Mouse (Mus musculus) brown adipose tissue, adult 24 weeks (tissue): Measurements from ENCODE around the gene Wipf1. TPM values are rescaled to one million over a fixed set of nuclear protein-coding genes. Genes with fewer than 3 reads are reported as not detected.
"Not testable (repeated sequence)": the region's sequence is repeated elsewhere in the genome, so short reads cannot be mapped to it uniquely, and the experiment has no call there.

Experiments
- H3K27ac ChIP-seq: fragments of 200-500 bp; replicated peaks from 2 replicates; pipeline ENCODE4 v1.5.1; 2012; ENCODE audit warnings: low read depth, mild to moderate bottlenecking, low read length
- H3K4me1 ChIP-seq: fragments of 200-500 bp; 2 replicates; pipeline ENCODE4 v1.6.1; 2012; ENCODE audit warnings: low read length, mixed read lengths; ENCODE audit not compliant: control insufficient read depth, insufficient read depth, insufficient read length
- H3K4me3 ChIP-seq: fragments of 200-500 bp; 2 replicates; pipeline ENCODE4 v1.5.1; 2012; ENCODE audit warnings: low read depth, mild to moderate bottlenecking, low read length, moderate library complexity; ENCODE audit not compliant: insufficient read depth
- polyA plus RNA-seq: library from polyadenylated mRNA; stranded (reverse); fragments of >200 nt; gene quantifications from 2 replicates; pipeline ENCODE4 v1.2.4, GENCODE M21; 2012; ENCODE audit not compliant: missing spikeins, insufficient read depth, insufficient read length

The Wipf1 gene
- polyA plus RNA-seq, 1 experiment: 8.0 TPM

DNA sequence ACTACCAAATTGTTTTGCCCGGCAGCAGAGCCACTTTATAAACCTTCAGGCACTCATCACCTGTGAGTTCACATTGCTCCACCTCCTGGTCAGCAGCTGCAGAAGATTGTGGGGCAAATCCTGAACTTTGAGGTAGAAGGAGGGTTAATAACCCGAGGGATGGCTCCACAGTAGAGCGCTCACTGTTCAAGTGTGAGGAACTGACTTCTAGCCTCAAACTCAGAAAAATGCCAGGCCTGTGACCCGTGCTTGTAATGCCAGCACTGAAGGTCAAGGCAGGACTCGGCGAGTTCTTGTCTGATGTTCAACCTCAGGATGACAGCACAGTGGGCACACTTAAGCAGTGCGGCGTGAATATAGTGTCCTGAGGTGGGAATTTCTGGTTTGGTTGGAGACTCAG is 28.4 kb upstream of the Wipf1 start:
- no peak overlapping the region for H3K27ac ChIP-seq
- peaks cover 9% of the 10 kb centered on the region for H3K4me1 ChIP-seq
- no peak overlapping the region for H3K4me3 ChIP-seq

DNA sequence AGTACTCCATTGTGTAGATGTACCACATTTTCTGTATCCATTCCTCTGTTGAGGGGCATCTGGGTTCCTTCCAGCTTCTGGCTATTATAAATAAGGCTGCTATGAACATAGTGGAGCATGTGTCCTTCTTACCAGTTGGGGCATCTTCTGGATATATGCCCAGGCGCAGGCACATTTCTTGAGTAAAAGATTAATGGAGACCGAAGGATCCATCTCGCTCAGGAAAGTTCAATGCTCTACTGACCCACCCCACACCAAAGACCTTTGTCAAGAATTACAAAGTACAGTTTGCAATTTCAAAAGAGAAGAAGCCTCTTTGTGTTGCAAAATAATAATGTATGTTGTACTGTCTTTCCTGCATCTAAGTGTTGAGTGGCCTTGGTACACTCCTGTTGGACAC is 27.5 kb upstream of the Wipf1 start:
- not testable (repeated sequence) for H3K4me3 ChIP-seq

DNA sequence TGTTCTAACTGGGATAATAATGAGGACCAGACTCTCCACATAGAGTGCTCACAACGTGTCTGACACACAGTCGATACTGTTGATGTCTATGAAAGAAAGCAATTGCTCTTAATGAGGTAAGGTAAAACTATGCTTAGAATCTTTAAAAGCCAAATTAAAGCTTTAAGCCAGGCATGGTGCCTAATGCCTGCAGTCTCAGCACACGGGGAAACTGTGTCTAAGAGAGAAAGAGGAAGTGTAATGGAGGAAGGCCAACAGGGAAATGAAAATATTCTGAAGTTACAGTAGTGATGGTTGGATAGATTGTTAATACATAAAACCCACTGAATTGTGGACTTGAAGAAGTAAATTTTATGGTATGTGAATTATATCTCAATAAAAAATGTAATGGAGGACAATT is 24.9 kb upstream of the Wipf1 start:
- no peak overlapping the region for H3K4me3 ChIP-seq
- no peak overlapping the region for H3K27ac ChIP-seq
- no peaks in the 10 kb centered on the region for H3K4me1 ChIP-seq

More for the DNA sequence above, 27.5 kb upstream of the Wipf1 start:
- H3K27ac ChIP-seq, H3K4me1 ChIP-seq: not testable (repeated sequence)

DNA sequence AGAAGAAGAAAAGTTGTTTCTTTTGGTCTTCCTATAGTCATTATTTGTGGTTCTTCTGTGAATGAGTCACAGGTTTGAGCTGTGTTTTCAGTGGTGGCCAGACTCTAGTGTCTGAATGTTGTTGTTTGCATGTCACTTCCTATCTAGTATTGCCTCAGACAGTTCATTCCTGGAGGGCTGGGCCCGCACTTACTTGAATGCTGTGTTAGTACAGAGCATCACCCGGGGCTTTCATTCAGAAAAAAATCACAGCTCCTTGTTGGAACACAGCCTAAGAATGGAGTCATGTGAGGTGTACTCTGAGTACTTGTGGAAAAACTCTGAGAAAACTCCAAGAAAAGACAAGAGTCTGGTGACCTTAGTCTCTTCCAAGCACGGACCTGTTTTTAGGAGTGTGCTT is 23.4 kb upstream of the Wipf1 start:
- Histone ChIP-seq H3K4me3 (no peak overlapping the region), H3K27ac (no peak overlapping the region), H3K4me1 (no peaks in the 10 kb centered on the region)

DNA sequence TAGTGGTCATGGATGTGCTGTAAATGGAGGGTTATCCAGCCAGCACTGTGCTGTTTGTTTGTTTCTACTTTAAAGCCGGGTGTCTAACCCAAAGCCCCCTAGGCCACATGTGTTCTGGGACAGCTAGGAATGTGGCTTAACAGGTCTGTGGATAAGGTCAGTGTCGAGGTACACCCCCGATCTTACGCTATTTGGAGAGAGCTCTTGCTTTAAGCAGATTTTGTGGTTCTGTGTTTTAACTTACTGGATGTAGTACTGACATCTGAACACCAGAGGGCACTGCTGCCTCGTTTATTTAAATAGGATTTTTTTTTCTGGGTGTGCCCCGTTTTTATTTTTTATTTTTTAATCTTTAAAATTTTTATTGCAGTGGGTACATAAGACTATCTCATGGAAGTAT is 21.2 kb upstream of the Wipf1 start:
- no peak overlapping the region for H3K27ac ChIP-seq
- no peak overlapping the region for H3K4me3 ChIP-seq
- peaks cover 3% of the 10 kb centered on the region; the same call in 1 of the 2 replicates for H3K4me1 ChIP-seq

DNA sequence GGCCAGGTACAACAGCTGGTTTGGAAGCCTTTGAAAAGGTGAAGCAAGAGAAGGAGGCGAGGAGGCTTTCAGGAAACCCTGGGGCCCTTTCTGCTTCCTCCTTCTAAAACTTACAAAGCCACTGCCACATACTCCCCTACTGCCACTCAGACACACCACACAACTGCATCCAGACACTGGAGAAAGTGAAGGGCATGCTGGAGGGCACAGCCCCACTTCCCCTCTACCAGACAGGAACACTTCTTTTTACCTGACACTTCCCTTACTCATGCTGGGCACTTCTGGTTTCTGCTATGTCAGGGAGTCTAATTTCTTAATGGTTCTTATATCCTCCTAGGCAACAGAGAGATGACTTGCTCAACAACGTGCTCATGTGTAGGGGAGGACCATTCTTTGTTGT is 19.0 kb upstream of the Wipf1 start:
- H3K4me1 ChIP-seq: peaks cover 3% of the 10 kb centered on the region; the same call in 1 of the 2 replicates
- H3K27ac ChIP-seq: no peak overlapping the region
- no peak overlapping the region for H3K4me3 ChIP-seq

DNA sequence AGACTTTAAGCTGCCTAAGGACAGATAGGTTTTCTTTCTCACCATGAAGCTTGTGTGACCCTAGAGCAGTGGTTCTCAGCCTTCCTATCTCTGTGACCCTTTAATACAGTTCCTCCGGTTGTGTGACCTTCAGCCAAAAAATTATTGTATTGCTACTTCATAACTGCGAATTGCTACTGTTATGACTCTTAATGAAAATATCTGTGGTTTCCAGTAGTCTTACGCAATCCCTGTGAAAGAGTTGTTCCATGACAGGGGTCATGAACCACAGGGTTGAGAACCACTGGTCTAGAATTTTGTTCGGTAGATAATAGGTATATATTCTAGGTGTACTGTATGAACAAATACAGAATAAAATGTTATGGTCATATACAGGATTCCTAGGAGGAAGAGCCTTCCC is 17.7 kb upstream of the Wipf1 start:
- Histone ChIP-seq H3K4me1 (peaks cover 3% of the 10 kb centered on the region; the same call in 1 of the 2 replicates), H3K4me3 (no peak overlapping the region), H3K27ac (no peak overlapping the region)

DNA sequence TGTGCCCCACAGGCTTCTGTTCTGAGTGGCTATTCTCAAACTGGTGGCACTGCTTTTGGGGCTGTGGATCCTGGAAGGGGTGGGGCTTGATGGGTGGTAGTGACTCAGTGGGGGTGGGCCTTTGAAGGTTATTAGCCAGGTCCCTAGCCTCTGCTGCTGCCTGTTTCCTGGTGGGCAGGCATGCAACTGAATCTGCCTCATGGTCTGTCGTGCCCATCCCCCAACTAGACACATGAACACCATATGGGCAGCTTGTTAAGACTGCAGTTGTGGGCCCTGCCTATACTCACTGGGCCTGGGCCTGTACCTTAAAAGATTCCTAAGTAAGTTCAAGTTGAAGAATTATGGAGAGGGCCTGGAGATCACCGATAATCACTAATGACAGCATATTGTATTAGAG is 16.0 kb upstream of the Wipf1 start:
- Histone ChIP-seq H3K4me1 (peaks cover 3% of the 10 kb centered on the region; the same call in 1 of the 2 replicates), H3K4me3 (no peak overlapping the region), H3K27ac (no peak overlapping the region)

DNA sequence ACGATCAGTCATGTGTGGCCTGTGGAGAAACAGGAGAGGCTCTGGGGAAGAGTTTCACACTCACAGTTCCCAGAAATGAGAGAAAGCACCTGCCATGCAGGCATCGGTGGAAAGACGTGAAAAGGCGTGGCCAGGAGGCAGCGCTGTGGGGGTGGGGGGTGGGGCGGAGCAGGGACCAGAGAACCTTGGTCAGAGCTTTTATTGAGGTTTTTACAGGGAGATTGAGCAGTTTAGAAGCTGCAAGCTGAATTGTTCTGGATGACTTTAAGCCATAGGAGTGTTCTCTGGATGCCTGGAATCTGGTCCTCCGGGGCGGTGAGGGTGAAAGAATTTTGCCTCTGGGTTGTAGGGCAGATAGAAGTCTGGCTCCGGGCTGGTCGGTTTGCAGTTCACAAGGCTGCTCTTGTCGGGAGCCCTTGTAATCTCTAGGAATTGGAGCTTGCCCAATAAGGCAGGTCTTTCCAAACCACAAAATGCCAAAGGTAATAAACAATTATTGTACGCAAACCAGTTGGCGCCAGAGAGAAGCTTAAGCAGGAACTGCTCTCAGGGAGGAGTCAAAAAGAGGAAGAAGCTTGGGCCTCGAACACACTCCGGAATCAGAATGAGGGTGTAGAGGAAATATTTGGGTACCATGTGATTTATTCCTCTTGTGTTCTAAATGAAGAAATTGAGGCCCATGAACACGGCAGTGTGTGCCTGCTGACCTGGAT is 11.1 kb upstream of the Wipf1 start:
- Histone ChIP-seq H3K27ac (peak overlapping the region; percentile 49), H3K4me3 (peak overlapping the region; percentile 31), H3K4me1 (no peaks in the 10 kb centered on the region)

DNA sequence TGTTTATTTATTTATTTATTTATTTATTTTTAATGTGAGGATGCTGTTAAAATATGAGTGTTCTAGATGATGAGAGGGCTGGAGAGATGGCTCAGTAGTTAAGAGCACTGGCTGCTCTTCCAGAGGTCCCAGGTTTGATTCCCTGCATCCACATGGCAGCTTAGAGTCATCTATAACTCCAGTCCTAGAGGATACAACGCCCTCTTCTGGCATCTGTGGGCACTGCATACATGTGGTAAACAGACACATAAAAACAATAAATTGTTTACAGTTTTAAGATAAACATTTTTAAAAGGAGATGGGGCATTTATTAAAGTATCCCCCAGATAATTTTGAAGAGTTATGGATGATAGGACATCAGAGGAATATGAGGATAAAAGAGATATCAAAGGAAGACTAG is 10.2 kb upstream of the Wipf1 start:
- no peak overlapping the region for H3K4me3 ChIP-seq
- H3K4me1 ChIP-seq: no peaks in the 10 kb centered on the region
- no peak overlapping the region for H3K27ac ChIP-seq

DNA sequence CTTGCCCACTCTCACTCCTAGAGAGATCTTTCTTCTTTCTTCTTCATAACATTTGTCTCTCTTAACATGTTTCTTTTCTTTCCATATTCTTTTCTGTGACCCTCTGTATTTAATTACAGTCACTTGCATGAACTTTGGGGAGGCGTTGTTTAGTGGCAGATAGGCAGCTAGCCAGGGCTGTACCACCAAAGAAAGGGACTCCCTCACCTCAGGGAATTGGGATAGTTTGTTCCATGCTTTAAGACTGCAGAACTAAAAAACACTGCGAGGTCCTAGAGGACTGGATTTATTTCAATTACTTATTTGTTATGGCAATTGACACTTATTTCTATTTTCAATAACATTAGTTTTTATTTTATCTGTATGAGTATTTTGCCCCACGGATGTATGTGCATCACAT is 9.6 kb upstream of the Wipf1 start:
- no peaks in the 10 kb centered on the region for H3K4me1 ChIP-seq
- H3K27ac ChIP-seq: no peak overlapping the region
- H3K4me3 ChIP-seq: no peak overlapping the region

DNA sequence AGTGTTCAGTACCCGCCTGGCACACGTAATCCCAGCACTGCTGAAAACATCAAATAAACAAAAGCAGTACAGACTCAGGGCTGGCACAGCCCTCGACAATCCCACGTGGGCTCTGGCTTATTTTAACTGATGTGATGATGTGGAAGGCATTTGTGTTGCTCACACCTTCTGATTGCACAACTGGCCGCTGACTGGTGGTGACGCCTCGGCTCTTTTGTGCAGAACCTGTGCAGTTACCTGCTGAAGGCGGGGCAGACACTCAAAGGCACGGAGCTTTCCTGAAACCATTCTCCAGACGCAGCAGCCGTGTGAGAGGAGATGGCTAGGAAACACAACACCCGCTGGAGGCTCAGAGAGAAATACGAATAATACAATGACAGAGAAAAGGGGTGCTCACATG is 9.1 kb upstream of the Wipf1 start:
- no peak overlapping the region for H3K27ac ChIP-seq
- no peak overlapping the region for H3K4me3 ChIP-seq
- H3K4me1 ChIP-seq: no peaks in the 10 kb centered on the region

DNA sequence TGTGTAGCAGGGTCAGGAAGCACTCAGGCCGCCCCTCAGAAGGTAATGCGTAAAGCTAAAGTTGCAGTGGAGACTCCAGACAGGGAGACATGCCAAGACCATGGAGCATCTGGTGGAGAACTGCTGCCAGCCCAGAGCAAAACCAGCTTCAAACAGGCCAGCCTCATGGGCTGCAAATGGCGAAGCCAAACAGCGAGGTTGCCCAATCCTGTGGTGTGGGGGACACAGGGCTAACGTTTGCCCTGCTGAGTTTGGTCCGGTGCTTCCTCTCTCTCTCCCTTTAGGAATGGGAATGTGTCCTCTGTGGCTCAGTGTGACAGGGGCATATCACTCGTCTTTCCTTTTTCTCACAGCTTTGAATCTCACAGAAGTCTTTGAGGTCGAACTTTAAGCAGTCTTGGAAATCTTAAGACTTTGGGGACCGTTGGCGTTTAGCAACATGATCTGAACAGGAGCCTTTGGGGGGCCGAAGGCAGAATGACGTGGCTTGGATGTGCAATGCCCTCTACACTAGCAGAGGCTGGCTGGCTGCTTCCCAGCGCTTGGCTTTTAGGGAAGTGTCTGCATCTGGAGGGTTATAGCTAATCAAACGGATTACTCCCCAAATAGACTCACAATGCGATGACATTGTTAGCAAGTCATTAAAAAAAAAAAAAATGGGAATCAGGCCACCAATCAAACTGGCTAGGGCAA is 6.7 kb upstream of the Wipf1 start:
- no peak overlapping the region for H3K4me3 ChIP-seq
- no peaks in the 10 kb centered on the region for H3K4me1 ChIP-seq

DNA sequence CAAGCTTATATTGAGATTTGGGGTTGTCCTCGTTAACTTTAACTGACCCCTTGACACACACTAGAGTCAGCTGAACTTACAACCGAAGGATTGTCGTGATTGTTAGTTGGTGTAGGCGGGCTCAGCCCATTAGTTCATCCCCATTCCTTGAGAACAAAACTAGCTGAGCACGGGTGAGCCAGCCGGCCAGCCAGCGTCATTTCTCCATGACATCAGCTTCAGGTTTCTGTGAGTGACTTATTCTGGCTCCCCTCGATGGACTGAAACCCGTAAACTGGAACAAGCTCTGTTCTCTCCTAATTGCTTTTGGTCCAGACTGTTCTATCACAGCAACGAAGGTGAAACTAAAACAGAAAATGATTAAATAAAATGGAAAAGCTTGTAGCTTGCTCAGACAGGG is 5.2 kb upstream of the Wipf1 start:
- H3K27ac ChIP-seq: no peak overlapping the region
- no peak overlapping the region for H3K4me3 ChIP-seq
- no peaks in the 10 kb centered on the region for H3K4me1 ChIP-seq

More for the DNA sequence above, 6.7 kb upstream of the Wipf1 start:
- H3K27ac ChIP-seq: no peak overlapping the region

DNA sequence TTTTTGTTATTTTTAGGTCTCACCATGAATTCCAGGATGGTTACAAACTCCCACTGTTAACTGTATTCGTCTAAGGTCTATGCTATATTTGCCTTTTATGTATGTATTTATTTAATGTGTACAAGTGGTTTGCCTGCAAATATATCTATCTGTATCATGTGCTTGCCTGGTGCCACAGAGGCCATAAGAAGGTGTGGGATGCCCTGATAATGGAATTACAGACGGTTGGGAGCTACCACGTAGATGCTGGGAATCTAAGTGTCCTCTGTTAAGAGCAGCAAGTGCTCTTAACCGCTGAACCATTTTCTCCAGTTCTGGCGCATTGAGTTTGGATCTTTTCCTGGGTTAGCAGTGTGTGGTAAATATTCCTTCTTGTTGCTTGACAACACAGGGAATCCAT is 953 bp upstream of the Wipf1 start:
- Histone ChIP-seq H3K4me1 (0 out of 2 replicates have a peak, but pooled peaks cover 8% of the 10 kb centered on the region), H3K4me3 (no peak overlapping the region), H3K27ac (no peak overlapping the region)
